Mouse (Mus musculus): ENCODE results near the gene Gga3.
A peak's percentile ranks its signal among the peaks of the same experiment; 100 is the strongest.

Gga3 gene

DNA sequence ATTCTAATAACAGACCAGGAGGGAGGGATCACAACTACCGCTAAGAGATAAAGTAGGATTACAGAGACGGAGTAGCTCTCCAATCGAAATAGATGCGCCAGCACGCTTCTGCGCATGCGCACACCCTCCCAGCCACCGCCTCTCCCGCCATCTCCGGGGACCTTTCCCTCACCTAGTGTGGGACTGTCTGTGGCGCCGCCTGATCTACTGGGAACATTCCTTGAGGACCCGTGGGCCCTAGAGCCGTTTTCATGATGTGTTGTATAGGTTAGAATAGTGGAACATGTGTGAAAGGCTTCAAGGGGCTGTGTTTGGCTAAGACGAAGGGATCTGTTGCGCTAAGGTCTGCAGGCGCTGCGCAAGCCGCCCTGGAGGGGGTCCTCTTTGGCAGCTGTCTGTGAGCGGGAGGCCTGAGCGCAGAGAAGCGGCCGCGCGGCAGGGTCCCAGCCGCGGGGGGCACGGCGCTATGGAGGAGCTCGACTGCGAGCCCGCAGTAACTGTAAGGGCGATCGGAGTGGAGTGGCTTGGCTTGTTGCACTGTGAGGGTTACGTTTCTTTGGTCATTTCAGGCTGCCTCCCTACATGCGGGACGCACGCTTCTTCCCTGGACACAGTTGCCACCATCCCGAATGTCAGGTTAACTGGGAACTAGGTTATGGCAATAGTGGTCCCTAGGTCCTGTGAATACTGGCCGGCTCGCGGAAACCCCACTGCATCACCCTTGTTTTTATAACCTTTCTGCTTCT, 39.6 kb downstream of the Gga3 start, which contains the start of gene Nup85:
Nup85 (plus strand) TSS at position 371 of the 746 bp plus-strand sequence.
- peak; percentile 96; the same call in 1 of the 2 replicates for TF ChIP-seq GATA4 (IDR thresholded peaks at IDR 0.05; ENCODE audit: insufficient replicate concordance, low read length)

GRCm38 (mm10) chr11:115563406-115563805, 40.4 kb downstream of the Gga3 start:
- TF ChIP-seq GATA4 (IDR thresholded peaks at IDR 0.05; ENCODE audit: insufficient replicate concordance, low read length) = no peak

- TF ChIP-seq GATA4 (IDR thresholded peaks at IDR 0.05; ENCODE audit: insufficient replicate concordance, low read length) = no peak
Observed at GRCm38 (mm10) chr11:115555717-115556116, 48.1 kb downstream of the Gga3 start.

DNA sequence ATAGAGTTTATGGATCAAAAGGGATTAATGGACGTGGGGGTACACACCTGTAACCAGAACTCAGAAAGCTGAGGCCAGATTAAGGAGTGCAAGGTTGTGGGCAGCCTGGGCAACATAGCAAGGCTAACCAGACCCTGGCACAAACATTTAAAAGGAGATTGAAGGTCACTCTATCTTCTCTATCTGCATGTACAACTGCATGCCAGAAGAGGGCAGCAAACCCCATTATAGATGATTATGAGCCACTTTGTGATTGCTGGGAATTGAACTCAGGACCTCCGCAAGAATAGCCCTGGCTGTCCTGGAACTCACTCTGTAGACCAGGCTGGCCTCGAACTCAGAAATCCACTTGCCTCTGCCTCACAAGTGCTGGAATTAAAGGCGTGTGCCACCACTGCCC, 51.1 kb downstream of the Gga3 start:
- no peak for TF ChIP-seq GATA4 (IDR thresholded peaks at IDR 0.05; ENCODE audit: insufficient replicate concordance, low read length)

DNA sequence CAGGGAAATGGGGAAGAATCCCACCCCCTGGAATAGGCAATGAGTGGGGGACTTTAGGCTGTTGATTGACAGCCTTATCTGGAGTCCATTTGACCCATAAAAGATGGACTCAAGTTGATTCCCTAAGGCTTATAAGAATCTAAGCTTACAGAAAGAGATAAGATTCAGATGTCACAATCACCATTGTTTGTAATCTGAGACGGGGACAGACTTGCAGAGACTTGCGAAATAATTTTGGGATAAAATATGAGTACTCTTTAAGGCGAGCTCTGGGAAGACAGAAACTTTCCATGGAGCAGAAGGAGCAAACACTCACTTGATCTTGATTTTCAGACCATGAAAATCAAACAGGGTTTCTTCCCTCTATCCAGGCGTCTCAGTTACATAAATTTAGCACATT, 60.3 kb downstream of the Gga3 start:
- TF ChIP-seq GATA4 (IDR thresholded peaks at IDR 0.05; ENCODE audit: insufficient replicate concordance, low read length) = no peak

GRCm38 (mm10) chr11:115538045-115538444, 65.8 kb downstream of the Gga3 start:
- no peak for TF ChIP-seq GATA4 (IDR thresholded peaks at IDR 0.05; ENCODE audit: insufficient replicate concordance, low read length)

DNA sequence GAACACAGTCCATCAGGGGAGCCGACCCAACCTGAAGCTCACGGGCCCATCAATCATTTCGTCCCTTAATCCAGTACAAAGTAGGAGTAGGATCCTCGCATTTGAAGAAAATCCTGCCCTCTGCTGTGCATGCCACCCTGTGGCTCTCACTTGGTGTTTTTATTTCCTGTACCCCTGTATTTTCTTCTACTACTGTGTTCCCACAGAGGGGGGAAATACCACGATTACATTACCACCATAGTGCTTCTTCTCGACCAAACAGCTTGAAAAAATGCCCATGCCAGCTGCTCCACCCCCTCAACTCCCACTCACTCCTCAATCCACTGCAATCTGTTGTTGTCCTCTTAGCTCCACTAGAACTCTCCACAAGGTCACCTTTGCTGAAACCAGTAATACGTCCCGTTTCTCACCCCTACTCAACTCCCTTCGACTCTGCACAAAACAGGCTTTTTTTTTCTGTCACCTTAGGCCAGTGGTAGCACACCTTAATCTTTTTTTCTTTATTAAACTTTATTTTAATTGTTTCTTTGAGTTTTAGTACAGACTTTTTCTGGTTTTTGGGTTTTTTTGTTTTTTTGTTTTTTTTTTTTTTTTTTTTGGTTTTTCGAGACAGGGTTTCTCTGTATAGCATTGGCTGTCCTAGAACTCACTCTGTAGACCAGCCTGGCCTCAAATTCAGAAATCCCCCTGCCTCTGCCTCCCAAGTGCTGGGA, 66.8 kb downstream of the Gga3 start:
- TF ChIP-seq GATA4 (IDR thresholded peaks at IDR 0.05; ENCODE audit: insufficient replicate concordance, low read length) = no peak

- no peak for TF ChIP-seq GATA4 (IDR thresholded peaks at IDR 0.05; ENCODE audit: insufficient replicate concordance, low read length)
Observed at GRCm38 (mm10) chr11:115536038-115536681, 67.7 kb downstream of the Gga3 start, which contains the start of gene Sumo2. Sumo2 (minus strand) TSS chr11:115536276.

DNA sequence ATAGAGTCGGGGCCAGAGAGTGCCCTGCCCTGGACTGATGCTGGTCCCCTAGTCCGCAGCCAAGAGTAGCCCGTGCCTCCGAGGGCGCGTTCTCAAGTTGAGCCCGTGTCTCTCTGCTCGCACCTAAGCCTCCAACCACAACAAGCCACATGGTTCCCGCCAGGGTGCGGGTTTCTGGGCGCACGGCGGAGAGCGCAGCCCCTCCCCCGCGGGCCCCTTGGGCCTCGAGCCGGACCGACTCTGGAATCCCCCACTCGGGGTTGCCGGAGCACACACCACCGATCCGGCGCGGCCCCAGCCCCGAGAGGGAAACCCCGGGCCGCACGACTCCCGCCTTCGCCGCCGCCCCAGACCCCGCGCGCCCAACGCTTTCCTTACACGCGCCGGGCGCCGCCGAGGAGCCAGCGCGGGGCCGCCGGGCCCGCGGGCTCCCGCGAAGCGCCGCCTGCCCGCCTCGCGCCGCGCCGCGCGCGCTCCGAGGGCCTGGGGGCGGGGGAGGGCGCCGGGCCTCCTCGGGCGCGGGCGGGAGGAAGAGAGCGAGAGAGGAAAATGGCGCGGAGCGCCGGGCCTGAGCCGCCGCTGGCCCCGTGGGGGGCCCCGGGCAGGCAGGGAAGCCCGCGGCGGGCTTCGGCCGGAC, 68.3 kb downstream of the Gga3 start:
- no peak for TF ChIP-seq GATA4 (IDR thresholded peaks at IDR 0.05; ENCODE audit: insufficient replicate concordance, low read length)

DNA sequence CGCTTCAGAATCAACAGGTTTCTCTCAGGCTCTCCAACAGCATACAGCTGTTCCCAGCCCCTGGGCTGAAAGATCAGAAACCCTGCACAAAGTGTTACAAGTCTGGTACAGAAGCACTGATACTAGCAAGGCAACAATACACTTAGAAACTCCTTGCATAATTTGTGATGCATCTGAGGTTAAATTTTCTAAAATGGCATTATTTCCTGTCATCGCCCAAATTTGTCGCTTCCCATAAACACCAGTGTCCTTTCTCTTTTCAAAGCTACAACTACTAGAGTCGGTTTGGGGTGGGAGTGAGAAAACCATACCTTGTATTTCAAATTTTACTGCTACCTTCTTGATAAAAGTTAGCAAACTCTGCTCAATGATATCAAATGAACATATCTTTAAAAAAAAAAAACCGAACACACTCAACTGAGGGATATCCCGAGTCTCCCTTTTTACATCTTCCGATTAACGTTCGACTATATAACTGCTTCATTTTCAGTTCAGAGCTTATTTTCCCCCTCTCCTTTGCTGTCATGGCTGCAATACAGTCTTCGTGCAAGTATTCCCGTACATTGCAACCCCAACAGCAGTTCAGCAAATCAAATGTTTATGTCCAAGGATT, 69.0 kb downstream of the Gga3 start:
- no peak for TF ChIP-seq GATA4 (IDR thresholded peaks at IDR 0.05; ENCODE audit: insufficient replicate concordance, low read length)
